Mouse (Mus musculus): ENCODE results near the gene Nipsnap1. TPM values are rescaled to one million over a fixed set of nuclear protein-coding genes. Genes with fewer than 3 reads are reported as not detected.
A peak's percentile ranks its signal among the peaks of the same experiment; 100 is the strongest.

Gene Nipsnap1
- polyA plus RNA-seq, 1 experiment from 2014 or later = 139 TPM

- Histone ChIP-seq H3K27ac (replicated peaks) (no peak overlapping the region), H3K4me3 (no peak overlapping the region), H3K4me1 (replicated peaks) (no peaks in the 10 kb centered on the region), H3K9ac (no peak overlapping the region), H3K4me2 (no peak overlapping the region), H3K9me3 (no peaks in the 10 kb centered on the region), H3K27me3 (no peaks in the 10 kb centered on the region), H3K36me3 (peaks cover 27% of the 10 kb centered on the region; the same call in 1 of the 2 replicates)
- 90% methylated on average over 4 of the region's 4 CpGs for WGBS
- no peak for ATAC-seq (ENCODE audit: low FRiP score, low read depth)
Observed at GRCm38 (mm10) chr11:4881087-4881486, 7.3 kb downstream of the Nipsnap1 start.

- ATAC-seq (ENCODE audit: low FRiP score, low read depth) = no peak
- 50% methylated on average over 14 of the region's 14 CpGs for WGBS
- Histone ChIP-seq H3K9ac (no peak overlapping the region), H3K27ac (replicated peaks) (no peak overlapping the region), H3K27me3 (no peaks in the 10 kb centered on the region), H3K4me2 (no peak overlapping the region), H3K36me3 (peaks cover 37% of the 10 kb centered on the region), H3K4me1 (replicated peaks) (no peaks in the 10 kb centered on the region), H3K4me3 (no peak overlapping the region), H3K9me3 (no peaks in the 10 kb centered on the region)
Observed at GRCm38 (mm10) chr11:4882892-4883627, 9.3 kb downstream of the Nipsnap1 start.

GRCm38 (mm10) chr11:4885385-4885903 is 11.7 kb downstream of the Nipsnap1 start:
- H3K4me3 ChIP-seq = no peak overlapping the region
- WGBS = 62% methylated on average over 2 of the region's 2 CpGs
- no peak for ATAC-seq (ENCODE audit: low FRiP score, low read depth)
- H3K4me2 ChIP-seq = no peak overlapping the region
- H3K27ac ChIP-seq (replicated peaks) = no peak overlapping the region
- H3K4me1 ChIP-seq (replicated peaks) = no peaks in the 10 kb centered on the region
- H3K27me3 ChIP-seq = no peaks in the 10 kb centered on the region
- H3K9ac ChIP-seq = no peak overlapping the region
- no peaks in the 10 kb centered on the region for H3K9me3 ChIP-seq
- H3K36me3 ChIP-seq = peaks cover 60% of the 10 kb centered on the region

- Histone ChIP-seq H3K4me3 (no peak overlapping the region), H3K27me3 (no peaks in the 10 kb centered on the region), H3K9ac (no peak overlapping the region), H3K27ac (replicated peaks) (no peak overlapping the region), H3K36me3 (peaks cover 73% of the 10 kb centered on the region), H3K4me1 (replicated peaks) (no peaks in the 10 kb centered on the region), H3K9me3 (no peaks in the 10 kb centered on the region), H3K4me2 (no peak overlapping the region)
- ATAC-seq (ENCODE audit: low FRiP score, low read depth) = no peak
- 93% methylated on average over 3 of the region's 3 CpGs for WGBS
Observed at GRCm38 (mm10) chr11:4886987-4887386, 13.2 kb downstream of the Nipsnap1 start.

GRCm38 (mm10) chr11:4894848-4895816 is 21.4 kb downstream of the Nipsnap1 start, which contains the start of gene Thoc5:
Gene Thoc5 (plus strand): TSS chr11:4895320.
- peaks cover 12% of the 10 kb centered on the region for H3K4me1 ChIP-seq (replicated peaks)
- 3% methylated on average over 52 of the region's 52 CpGs for WGBS
- H3K36me3 ChIP-seq = peaks cover 48% of the 10 kb centered on the region
- peak; percentile 95 for ATAC-seq (ENCODE audit: low FRiP score, low read depth)
- peak within 1 kb of the TSS; percentile 77 for H3K9ac ChIP-seq
- peak within 1 kb of the TSS; percentile 87 for H3K27ac ChIP-seq (replicated peaks)
- H3K4me3 ChIP-seq = peak within 1 kb of the TSS; percentile 76
- no peaks in the 10 kb centered on the region for H3K27me3 ChIP-seq
- peak within 1 kb of the TSS; percentile 72 for H3K4me2 ChIP-seq
- H3K9me3 ChIP-seq = no peaks in the 10 kb centered on the region

GRCm38 (mm10) chr11:4900437-4900836 is 26.7 kb downstream of the Nipsnap1 start:
- Histone ChIP-seq H3K4me1 (replicated peaks) (peaks cover 12% of the 10 kb centered on the region), H3K27ac (replicated peaks) (no peak overlapping the region), H3K27me3 (no peaks in the 10 kb centered on the region), H3K9ac (no peak overlapping the region), H3K4me3 (no peak overlapping the region), H3K36me3 (peaks cover 51% of the 10 kb centered on the region), H3K4me2 (no peak overlapping the region), H3K9me3 (no peaks in the 10 kb centered on the region)
- ATAC-seq (ENCODE audit: low FRiP score, low read depth) = no peak
- WGBS = 70% methylated on average over 5 of the region's 5 CpGs

GRCm38 (mm10) chr11:4901956-4902355 is 28.2 kb downstream of the Nipsnap1 start:
- no peaks in the 10 kb centered on the region for H3K9me3 ChIP-seq
- no peak overlapping the region for H3K27ac ChIP-seq (replicated peaks)
- peaks cover 60% of the 10 kb centered on the region for H3K36me3 ChIP-seq
- peaks cover 2% of the 10 kb centered on the region; the same call in 1 of the 2 replicates for H3K4me1 ChIP-seq (replicated peaks)
- H3K27me3 ChIP-seq = no peaks in the 10 kb centered on the region
- ATAC-seq (ENCODE audit: low FRiP score, low read depth) = no peak
- H3K4me2 ChIP-seq = no peak overlapping the region
- H3K4me3 ChIP-seq = no peak overlapping the region
- WGBS = 88% methylated on average over 6 of the region's 6 CpGs
- H3K9ac ChIP-seq = no peak overlapping the region

- Histone ChIP-seq H3K36me3 (peaks cover 59% of the 10 kb centered on the region), H3K4me1 (replicated peaks) (no peaks in the 10 kb centered on the region), H3K4me3 (no peak overlapping the region), H3K9me3 (no peaks in the 10 kb centered on the region), H3K9ac (no peak overlapping the region), H3K4me2 (no peak overlapping the region), H3K27me3 (no peaks in the 10 kb centered on the region), H3K27ac (replicated peaks) (no peak overlapping the region)
- 94% methylated on average over 6 of the region's 6 CpGs for WGBS
- ATAC-seq (ENCODE audit: low FRiP score, low read depth) = no peak
Observed at GRCm38 (mm10) chr11:4906231-4906630, 32.5 kb downstream of the Nipsnap1 start.

GRCm38 (mm10) chr11:4916068-4916467 is 42.3 kb downstream of the Nipsnap1 start:
- ATAC-seq (ENCODE audit: low FRiP score, low read depth) = no peak
- H3K9me3 ChIP-seq = no peaks in the 10 kb centered on the region
- H3K4me3 ChIP-seq = no peak overlapping the region
- no peak overlapping the region for H3K27ac ChIP-seq (replicated peaks)
- H3K4me1 ChIP-seq (replicated peaks) = no peaks in the 10 kb centered on the region
- no peak overlapping the region for H3K4me2 ChIP-seq
- H3K27me3 ChIP-seq = no peaks in the 10 kb centered on the region
- H3K9ac ChIP-seq = no peak overlapping the region
- WGBS = 28% methylated on average over 1 of the region's 1 CpGs
- peaks cover 81% of the 10 kb centered on the region for H3K36me3 ChIP-seq

GRCm38 (mm10) chr11:4921281-4921680 is 47.5 kb downstream of the Nipsnap1 start:
- H3K4me1 ChIP-seq (replicated peaks) = no peaks in the 10 kb centered on the region
- 82% methylated on average over 2 of the region's 2 CpGs for WGBS
- no peak overlapping the region for H3K9ac ChIP-seq
- no peak overlapping the region for H3K4me3 ChIP-seq
- no peak overlapping the region for H3K27ac ChIP-seq (replicated peaks)
- peaks cover 77% of the 10 kb centered on the region for H3K36me3 ChIP-seq
- H3K4me2 ChIP-seq = no peak overlapping the region
- ATAC-seq (ENCODE audit: low FRiP score, low read depth) = no peak
- no peaks in the 10 kb centered on the region for H3K27me3 ChIP-seq
- no peaks in the 10 kb centered on the region for H3K9me3 ChIP-seq

GRCm38 (mm10) chr11:4921751-4922150 is 48.0 kb downstream of the Nipsnap1 start:
- H3K9ac ChIP-seq = no peak overlapping the region
- no peaks in the 10 kb centered on the region for H3K27me3 ChIP-seq
- H3K4me1 ChIP-seq (replicated peaks) = no peaks in the 10 kb centered on the region
- ATAC-seq (ENCODE audit: low FRiP score, low read depth) = no peak
- H3K9me3 ChIP-seq = no peaks in the 10 kb centered on the region
- no peak overlapping the region for H3K4me3 ChIP-seq
- H3K36me3 ChIP-seq = peaks cover 78% of the 10 kb centered on the region
- WGBS = 86% methylated on average over 7 of the region's 7 CpGs
- no peak overlapping the region for H3K4me2 ChIP-seq
- H3K27ac ChIP-seq (replicated peaks) = no peak overlapping the region

GRCm38 (mm10) chr11:4927224-4927623 is 53.5 kb downstream of the Nipsnap1 start:
- Histone ChIP-seq H3K27me3 (no peaks in the 10 kb centered on the region), H3K9me3 (no peaks in the 10 kb centered on the region), H3K4me2 (no peak overlapping the region), H3K27ac (replicated peaks) (no peak overlapping the region), H3K9ac (no peak overlapping the region), H3K36me3 (peaks cover 76% of the 10 kb centered on the region), H3K4me1 (replicated peaks) (peaks cover 13% of the 10 kb centered on the region), H3K4me3 (no peak overlapping the region)
- no peak for ATAC-seq (ENCODE audit: low FRiP score, low read depth)
- 98% methylated on average over 3 of the region's 3 CpGs for WGBS

Measured in hindbrain, embryonic 15.5 days (tissue).